Mouse (Mus musculus): Measurements from ENCODE around the gene Cdkn2c. TPM values are rescaled to one million over a fixed set of nuclear protein-coding genes. Genes with fewer than 3 reads are reported as not detected.
A peak's percentile ranks its signal among the peaks of the same experiment; 100 is the strongest.
"Not testable (repeated sequence)": the region's sequence is repeated elsewhere in the genome, so short reads cannot be mapped to it uniquely, and the experiment has no call there.

Cdkn2c gene
- 2.8 and 4.2 TPM in 2 replicates for polyA plus RNA-seq (2016; fragmentation: Nextera tagmentation; extraction: Ambion mirVana)

GRCm38 (mm10) chr4:109666461-109667269 is at the start of gene Cdkn2c:
Gene Cdkn2c (minus strand): TSS chr4:109667189.
- Histone ChIP-seq H3K4me1 (peaks cover 26% of the 10 kb centered on the region), H3K4me3 (peak within 1 kb of the TSS; percentile 67), H3K36me3 (replicated peaks) (no peaks in the 10 kb centered on the region), H3K27me3 (ENCODE audit: poor library complexity, severe bottlenecking) (peaks cover 58% of the 10 kb centered on the region), H3K9me3 (no peaks in the 10 kb centered on the region), H3K27ac (peak within 1 kb of the TSS; percentile 96)
- peak; percentile 84 for DNase-seq (ENCODE audit: extremely low spot score, low spot score)
- WGBS: under 1% methylated on average over 64 of the region's 64 CpGs

GRCm38 (mm10) chr4:109705349-109705748 is 38.4 kb upstream of the Cdkn2c start:
- Histone ChIP-seq H3K27ac (no peak overlapping the region), H3K9me3 (no peaks in the 10 kb centered on the region), H3K4me3 (no peak overlapping the region), H3K27me3 (ENCODE audit: poor library complexity, severe bottlenecking) (no peaks in the 10 kb centered on the region), H3K36me3 (replicated peaks) (no peaks in the 10 kb centered on the region), H3K4me1 (no peaks in the 10 kb centered on the region)
- no peak for DNase-seq (ENCODE audit: extremely low spot score, low spot score)
- WGBS: 94% methylated on average over 2 of the region's 2 CpGs

- no peak overlapping the region for H3K4me3 ChIP-seq
- no peak for DNase-seq (ENCODE audit: extremely low spot score, low spot score)
- H3K27me3 ChIP-seq (ENCODE audit: poor library complexity, severe bottlenecking): no peaks in the 10 kb centered on the region
- H3K27ac ChIP-seq: no peak overlapping the region
- no peaks in the 10 kb centered on the region for H3K4me1 ChIP-seq
- no peaks in the 10 kb centered on the region for H3K36me3 ChIP-seq (replicated peaks)
- no peaks in the 10 kb centered on the region for H3K9me3 ChIP-seq
Observed at GRCm38 (mm10) chr4:109703568-109703967, 36.6 kb upstream of the Cdkn2c start.

GRCm38 (mm10) chr4:109700727-109701126 is 33.7 kb upstream of the Cdkn2c start:
- DNase-seq (ENCODE audit: extremely low spot score, low spot score); H3K9me3 ChIP-seq; H3K36me3 ChIP-seq (replicated peaks); H3K4me1 ChIP-seq; H3K27me3 ChIP-seq (ENCODE audit: poor library complexity, severe bottlenecking); H3K27ac ChIP-seq; H3K4me3 ChIP-seq: not testable (repeated sequence)
- WGBS: 95% methylated on average over 3 of the region's 3 CpGs

DNA sequence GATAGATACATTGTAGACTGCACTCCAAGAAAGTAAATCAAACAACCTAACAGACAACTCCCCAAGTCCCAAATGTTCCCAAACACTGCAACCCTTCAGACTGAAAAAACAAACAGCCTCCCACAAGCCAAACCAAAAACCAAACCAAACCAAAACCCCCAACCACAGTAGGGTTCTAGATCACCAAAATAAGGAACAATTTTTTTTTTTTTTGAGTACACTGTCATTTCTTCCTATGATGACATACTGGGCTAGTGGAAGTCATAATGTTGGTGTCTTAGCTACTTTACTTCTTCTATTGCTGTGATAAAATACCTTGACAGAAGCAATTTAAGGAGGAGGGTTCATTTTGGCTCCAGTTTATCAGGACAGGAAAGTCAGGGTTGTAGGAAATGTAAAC is 25.7 kb upstream of the Cdkn2c start:
- no peaks in the 10 kb centered on the region for H3K27me3 ChIP-seq (ENCODE audit: poor library complexity, severe bottlenecking)
- H3K4me1 ChIP-seq: no peaks in the 10 kb centered on the region
- no peak overlapping the region for H3K4me3 ChIP-seq
- peaks cover 12% of the 10 kb centered on the region for H3K36me3 ChIP-seq (replicated peaks)
- H3K27ac ChIP-seq: no peak overlapping the region
- H3K9me3 ChIP-seq: peaks cover 12% of the 10 kb centered on the region
- no peak for DNase-seq (ENCODE audit: extremely low spot score, low spot score)

DNA sequence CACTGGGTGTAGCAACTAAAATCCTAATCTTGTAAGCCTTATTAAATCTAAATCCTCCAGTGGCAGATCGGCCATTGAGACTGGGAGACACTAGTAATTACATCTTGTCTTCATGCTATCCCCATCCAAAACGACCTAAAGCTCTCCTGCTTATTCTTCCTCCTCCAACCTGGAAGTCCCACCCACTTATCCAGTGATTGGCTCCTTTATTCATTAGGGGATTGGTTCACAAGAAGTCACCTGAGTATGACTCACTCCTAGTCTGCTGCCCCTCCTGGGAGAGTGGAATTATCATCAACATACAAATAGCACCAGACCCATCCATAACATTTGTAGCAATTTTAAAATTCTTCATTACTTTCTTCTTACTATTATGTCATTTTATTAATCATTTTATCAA is 16.6 kb upstream of the Cdkn2c start:
- Histone ChIP-seq H3K27me3 (ENCODE audit: poor library complexity, severe bottlenecking) (no peaks in the 10 kb centered on the region), H3K4me3 (no peak overlapping the region), H3K27ac (no peak overlapping the region), H3K9me3 (no peaks in the 10 kb centered on the region), H3K4me1 (no peaks in the 10 kb centered on the region), H3K36me3 (replicated peaks) (peaks cover 9% of the 10 kb centered on the region)
- WGBS: 65% methylated on average over 2 of the region's 2 CpGs
- no peak for DNase-seq (ENCODE audit: extremely low spot score, low spot score)

GRCm38 (mm10) chr4:109677221-109677620 is 10.2 kb upstream of the Cdkn2c start:
- H3K27ac ChIP-seq: peak overlapping the region; percentile 95
- no peaks in the 10 kb centered on the region for H3K27me3 ChIP-seq (ENCODE audit: poor library complexity, severe bottlenecking)
- no peaks in the 10 kb centered on the region for H3K9me3 ChIP-seq
- no peaks in the 10 kb centered on the region for H3K36me3 ChIP-seq (replicated peaks)
- 0% methylated on average over 3 of the region's 3 CpGs for WGBS
- DNase-seq (ENCODE audit: extremely low spot score, low spot score): no peak
- peak overlapping the region; percentile 90 for H3K4me3 ChIP-seq
- H3K4me1 ChIP-seq: peaks cover 16% of the 10 kb centered on the region

GRCm38 (mm10) chr4:109676218-109677215 is 9.5 kb upstream of the Cdkn2c start, which contains the start of gene Faf1:
Gene Faf1 (plus strand): TSS chr4:109676588.
- Histone ChIP-seq H3K4me1 (peaks cover 16% of the 10 kb centered on the region), H3K27me3 (ENCODE audit: poor library complexity, severe bottlenecking) (no peaks in the 10 kb centered on the region), H3K4me3 (peak within 1 kb of the TSS; percentile 90), H3K9me3 (no peaks in the 10 kb centered on the region), H3K36me3 (replicated peaks) (no peaks in the 10 kb centered on the region), H3K27ac (peak within 1 kb of the TSS; percentile 95)
- peak; percentile 96 for DNase-seq (ENCODE audit: extremely low spot score, low spot score)
- WGBS: under 1% methylated on average over 107 of the region's 107 CpGs

DNA sequence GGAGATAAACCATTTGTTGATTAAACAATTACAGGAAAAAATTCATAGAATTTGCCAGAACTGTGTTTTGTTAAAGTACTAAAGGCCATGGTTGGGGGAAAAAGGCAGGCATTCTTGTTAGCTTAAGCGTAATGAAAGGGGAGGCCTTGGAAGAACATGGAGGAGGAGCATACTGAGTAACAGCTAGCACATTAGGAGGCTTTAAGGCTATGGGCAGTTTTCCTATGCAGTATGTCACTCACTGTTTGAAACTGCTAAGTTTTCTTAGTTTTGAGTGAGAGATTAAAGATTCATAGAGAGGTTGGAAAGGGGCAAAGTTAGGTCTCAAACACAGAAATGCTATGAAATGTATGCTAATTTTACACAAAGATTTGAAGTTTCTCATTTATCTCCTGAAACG is 7.1 kb upstream of the Cdkn2c start:
- no peaks in the 10 kb centered on the region for H3K36me3 ChIP-seq (replicated peaks)
- no peak overlapping the region for H3K27ac ChIP-seq
- H3K9me3 ChIP-seq: no peaks in the 10 kb centered on the region
- no peaks in the 10 kb centered on the region for H3K27me3 ChIP-seq (ENCODE audit: poor library complexity, severe bottlenecking)
- WGBS: 83% methylated on average over 2 of the region's 2 CpGs
- H3K4me1 ChIP-seq: peaks cover 16% of the 10 kb centered on the region
- no peak for DNase-seq (ENCODE audit: extremely low spot score, low spot score)
- H3K4me3 ChIP-seq: no peak overlapping the region

DNA sequence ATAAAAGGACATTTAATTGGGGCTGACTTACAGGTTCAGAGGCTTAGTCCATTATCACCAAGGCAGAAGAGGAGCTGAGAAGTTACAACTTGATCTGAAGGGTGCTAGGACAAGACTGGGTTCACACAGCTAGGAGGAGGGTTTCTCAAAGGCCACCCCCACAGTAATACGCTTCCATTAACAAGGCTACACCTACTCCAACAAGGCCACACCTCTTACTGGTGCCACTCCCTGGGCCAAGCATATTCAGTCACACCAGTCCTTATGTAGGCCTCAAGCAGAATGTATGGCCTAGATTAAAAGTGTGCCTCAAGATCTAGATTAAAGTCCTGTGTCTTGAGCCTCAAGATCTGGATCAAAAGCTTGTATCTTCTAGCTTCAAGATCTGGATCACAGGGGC is 5.0 kb upstream of the Cdkn2c start:
- DNase-seq (ENCODE audit: extremely low spot score, low spot score): no peak
- Histone ChIP-seq H3K4me3 (no peak overlapping the region), H3K27me3 (ENCODE audit: poor library complexity, severe bottlenecking) (peaks cover 13% of the 10 kb centered on the region), H3K27ac (no peak overlapping the region), H3K4me1 (peaks cover 12% of the 10 kb centered on the region), H3K36me3 (replicated peaks) (no peaks in the 10 kb centered on the region), H3K9me3 (no peaks in the 10 kb centered on the region)
- WGBS: 85% methylated on average over 1 of the region's 1 CpGs

- DNase-seq (ENCODE audit: extremely low spot score, low spot score): no peak
- Histone ChIP-seq H3K27me3 (ENCODE audit: poor library complexity, severe bottlenecking) (peaks cover 23% of the 10 kb centered on the region), H3K27ac (no peak overlapping the region), H3K9me3 (no peaks in the 10 kb centered on the region), H3K36me3 (replicated peaks) (no peaks in the 10 kb centered on the region), H3K4me1 (peaks cover 21% of the 10 kb centered on the region), H3K4me3 (no peak overlapping the region)
- 77% methylated on average over 2 of the region's 2 CpGs for WGBS
Observed at GRCm38 (mm10) chr4:109670213-109670612, 3.2 kb upstream of the Cdkn2c start.

GRCm38 (mm10) chr4:109667518-109667917 is 529 bp upstream of the Cdkn2c start:
- no peak overlapping the region for H3K27ac ChIP-seq
- peak overlapping the region; percentile 67 for H3K4me3 ChIP-seq
- 46% methylated on average over 2 of the region's 2 CpGs for WGBS

More at GRCm38 (mm10) chr4:109667518-109667917, 529 bp upstream of the Cdkn2c start:
- Histone ChIP-seq H3K36me3 (replicated peaks) (no peaks in the 10 kb centered on the region), H3K9me3 (no peaks in the 10 kb centered on the region), H3K27me3 (ENCODE audit: poor library complexity, severe bottlenecking) (peaks cover 50% of the 10 kb centered on the region), H3K4me1 (peaks cover 26% of the 10 kb centered on the region)
- DNase-seq (ENCODE audit: extremely low spot score, low spot score): no peak
